Mouse (Mus musculus): ENCODE data around the gene Rxra.
A peak's percentile ranks its signal among the peaks of the same experiment; 100 is the strongest.

Gene Rxra

DNA sequence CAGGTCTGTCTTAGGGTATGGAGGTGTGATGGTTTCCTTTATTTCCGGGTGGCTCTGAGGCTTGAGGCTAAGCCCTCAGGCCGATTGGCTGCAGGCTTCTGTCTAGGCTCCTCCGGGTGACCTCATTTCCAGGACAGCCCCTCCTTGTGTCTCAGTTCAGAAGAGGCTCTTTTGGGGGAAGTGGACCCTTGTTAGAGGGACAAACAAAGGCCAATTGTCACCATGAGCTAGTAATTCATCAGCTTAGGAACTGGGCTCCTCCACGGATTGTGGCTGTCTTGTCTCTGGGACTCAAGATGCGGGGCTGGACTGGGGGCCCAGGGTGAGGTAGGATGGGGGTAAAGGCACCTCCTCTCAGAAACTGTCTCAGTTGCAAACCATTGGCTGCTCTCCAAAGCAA lies 5.5 kb upstream of the Rxra start:
- no peak for DNase-seq (ENCODE audit: low spot score in 2 of 2)

DNA sequence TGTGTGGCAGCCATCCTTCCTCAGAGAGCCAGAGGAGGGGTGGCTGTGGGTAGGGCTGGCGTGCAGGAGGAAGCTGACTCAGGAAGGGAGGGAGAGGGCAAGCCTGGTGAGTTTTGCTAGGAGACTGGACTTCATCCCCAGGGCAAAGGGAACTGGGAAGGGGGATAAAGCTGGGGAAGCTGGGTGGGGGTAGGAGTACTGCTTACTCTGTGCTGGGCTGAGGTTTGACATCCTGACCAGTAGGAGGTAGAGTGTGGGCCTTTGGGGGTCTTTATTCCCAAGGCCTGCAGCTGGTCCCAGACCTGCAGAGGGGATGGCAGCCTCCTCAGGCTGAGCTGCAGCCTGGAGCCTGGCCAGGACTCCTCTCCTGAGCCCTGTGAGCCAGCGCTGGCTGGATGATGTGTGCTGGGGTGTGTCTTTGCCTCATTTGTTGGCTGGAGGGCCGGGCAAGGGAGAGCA lies 4.6 kb upstream of the Rxra start:
- no peak for DNase-seq (ENCODE audit: low spot score in 2 of 2)

DNA sequence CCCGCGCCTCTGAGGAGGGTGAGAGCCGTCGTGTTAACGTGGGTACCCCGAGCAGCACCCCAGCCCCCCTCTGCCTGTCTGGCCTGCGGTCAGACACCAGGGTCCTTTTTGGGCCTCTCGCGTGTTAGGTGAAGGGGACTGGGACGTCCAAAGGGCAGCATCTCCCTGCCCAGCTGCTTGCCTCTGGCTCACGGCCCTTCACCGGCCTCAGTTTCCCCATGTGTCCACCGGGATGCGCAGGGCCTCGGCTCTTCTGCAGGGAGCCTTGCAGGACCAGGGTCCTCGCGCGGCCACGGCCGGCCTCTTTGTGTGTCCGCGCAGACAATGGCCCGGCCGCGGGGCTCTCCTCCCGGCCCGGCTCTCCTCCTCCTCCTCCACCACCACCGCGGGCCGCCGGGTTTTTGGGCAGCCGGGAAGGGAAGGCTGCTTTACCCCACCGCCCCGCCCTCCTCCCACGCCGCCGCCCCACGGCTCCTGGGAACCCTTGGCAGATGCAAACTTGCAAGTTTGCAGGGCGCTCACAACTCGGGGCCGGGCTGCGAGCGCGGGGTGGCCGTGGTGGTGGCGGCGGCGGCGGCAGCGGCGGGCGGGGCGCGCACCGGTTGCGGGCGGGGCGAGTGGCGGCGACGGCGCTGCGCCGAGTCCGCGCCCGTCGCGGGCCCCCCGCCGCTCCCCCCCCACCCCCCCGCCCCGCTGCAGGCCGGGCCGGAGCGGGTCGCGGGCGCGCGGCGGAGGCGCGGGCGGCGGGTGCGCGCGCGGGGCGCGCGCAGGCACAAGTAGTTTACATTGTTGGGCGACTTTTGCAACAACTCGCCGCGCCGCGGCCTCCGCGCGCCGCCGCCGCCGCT lies 462 bp downstream of the Rxra start:
- peak; percentile 44 to 53 for DNase-seq (ENCODE audit: low spot score in 2 of 2)

DNA sequence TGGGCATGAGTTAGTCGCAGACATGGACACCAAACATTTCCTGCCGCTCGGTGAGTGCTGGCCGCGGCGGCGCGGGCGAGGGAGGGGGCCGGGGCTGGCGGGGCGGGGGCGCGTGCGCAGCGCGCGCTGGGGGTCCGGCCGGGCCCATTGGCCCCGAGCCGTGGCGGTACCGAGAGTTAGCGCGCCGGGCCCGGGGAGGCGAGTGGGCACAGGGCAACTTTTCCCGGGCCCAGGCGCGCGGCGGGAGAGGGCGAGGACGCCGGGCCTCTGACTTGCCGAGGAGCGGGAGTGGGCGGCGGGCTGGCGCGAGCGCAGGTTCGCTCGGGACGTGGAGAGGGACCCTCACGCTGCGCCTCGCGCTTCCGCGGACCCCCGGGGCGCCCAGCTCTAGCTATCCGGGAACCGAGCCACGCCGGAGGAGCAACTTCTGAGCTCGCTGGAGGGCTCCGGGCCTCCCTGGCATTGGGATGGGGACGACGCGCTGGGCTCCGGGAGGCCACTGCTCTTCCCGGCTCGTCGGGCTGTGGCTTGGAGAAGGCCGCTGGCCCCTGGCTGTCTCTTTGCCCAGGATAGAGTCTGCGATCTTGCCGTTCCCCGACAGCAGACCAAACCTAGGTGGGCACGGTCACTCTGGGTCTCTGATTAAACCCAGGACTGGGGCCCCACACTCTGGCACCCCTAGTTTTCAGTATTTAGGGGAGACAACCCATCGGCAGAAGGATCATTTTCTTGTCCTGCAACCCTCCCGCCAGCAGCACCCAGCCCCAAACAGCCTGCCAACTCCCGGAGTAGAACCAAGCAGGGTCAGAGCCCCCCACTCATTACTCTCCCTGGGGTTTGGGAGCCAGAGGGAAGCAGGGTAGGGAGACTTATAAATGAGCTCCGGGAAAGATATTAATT lies 1.4 kb downstream of the Rxra start:
- DNase-seq (ENCODE audit: low spot score in 2 of 2) = no peak

DNA sequence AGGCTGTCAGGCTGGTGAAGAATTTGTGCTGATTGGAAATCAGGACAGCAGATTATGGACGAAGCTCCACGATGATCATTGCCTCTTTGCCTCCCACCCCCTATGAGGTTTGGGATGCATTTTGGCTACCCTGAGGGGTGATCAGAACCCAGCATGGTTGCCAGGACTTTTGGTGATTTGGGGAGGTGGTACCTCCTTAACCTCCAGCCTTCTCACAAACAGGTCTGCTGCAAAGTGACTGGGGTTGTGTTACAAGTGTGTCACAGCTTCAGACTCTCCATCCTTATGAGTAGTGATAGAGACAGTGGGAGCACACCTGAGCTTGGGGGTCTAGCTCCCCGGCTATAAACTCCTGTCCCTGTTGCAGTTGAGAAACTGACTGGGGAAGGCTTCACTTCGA lies 2.1 kb downstream of the Rxra start:
- DNase-seq (ENCODE audit: low spot score in 2 of 2) = no peak

DNA sequence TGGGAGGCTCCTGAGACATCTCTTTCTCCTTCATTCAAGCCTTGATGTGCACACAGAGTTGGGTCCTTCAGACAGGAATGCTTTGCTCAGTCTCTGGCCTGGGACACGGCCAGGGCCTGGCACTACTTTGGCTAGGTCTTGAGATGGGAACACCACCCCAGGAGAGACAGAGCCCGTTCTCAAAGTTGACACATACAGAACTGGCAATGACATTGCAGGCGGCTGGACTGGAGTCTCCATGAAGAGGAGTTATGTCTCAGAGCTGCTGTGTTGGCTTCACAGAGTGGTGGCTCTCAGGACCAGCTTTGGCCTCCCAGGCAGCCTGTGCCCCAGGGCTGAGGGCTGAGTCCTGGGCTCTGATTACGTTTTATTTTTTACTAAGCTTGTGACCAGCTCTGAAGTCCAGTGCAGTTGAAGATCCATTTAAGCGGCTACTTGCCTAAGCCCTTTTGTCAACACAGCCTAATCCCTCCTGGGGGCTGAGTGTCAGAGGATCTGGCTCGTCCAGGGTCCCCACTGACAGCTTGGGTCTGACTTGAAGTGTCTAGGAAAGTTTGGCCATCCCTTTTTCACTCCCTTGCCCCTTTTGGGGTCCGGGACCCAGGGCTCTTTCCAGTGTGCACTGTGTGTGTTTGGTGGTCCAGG lies 2.7 kb downstream of the Rxra start:
- no peak for DNase-seq (ENCODE audit: low spot score in 2 of 2)

DNA sequence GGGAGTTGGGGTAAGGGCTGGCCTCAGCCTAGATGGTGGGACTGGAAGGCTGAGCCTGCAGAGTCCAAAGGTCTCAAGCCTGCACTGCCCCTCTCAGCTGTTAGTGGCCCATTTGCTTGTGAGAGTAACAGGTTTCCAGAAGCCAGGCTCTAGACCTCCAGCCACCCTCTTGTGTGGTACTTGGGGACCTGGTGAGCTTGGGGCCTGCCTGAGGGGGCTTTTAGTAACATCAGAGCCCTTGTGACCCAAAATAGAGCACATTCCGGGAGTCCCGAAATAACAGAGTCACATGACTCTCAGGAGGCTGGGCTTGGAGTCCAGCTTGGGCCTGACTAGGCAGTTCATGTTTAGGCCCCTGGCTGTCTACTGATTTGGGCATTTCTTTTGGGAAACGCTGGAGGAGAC lies 3.4 kb downstream of the Rxra start:
- DNase-seq (ENCODE audit: low spot score in 2 of 2) = no peak

DNA sequence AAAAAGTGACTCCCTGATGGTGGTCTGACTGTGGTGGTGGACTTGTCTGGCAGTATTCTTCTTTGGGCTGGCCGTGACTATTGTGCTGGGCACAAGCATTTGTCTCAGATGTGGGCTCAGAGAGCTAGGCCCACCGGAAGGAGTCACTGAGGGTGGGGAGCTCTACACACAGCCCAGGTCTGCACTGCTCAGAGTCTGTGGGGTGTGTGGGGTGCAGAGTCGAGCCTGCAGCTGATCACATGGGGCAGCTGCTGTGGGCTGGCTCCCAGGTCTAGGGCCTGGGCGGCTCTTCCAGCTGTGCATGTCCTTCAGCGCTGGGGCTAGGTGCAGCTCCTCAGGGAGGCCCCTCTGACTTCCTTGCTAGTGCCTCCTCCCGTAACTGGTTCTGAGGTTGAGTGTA lies 3.8 kb downstream of the Rxra start:
- DNase-seq (ENCODE audit: low spot score in 2 of 2) = no peak

DNA sequence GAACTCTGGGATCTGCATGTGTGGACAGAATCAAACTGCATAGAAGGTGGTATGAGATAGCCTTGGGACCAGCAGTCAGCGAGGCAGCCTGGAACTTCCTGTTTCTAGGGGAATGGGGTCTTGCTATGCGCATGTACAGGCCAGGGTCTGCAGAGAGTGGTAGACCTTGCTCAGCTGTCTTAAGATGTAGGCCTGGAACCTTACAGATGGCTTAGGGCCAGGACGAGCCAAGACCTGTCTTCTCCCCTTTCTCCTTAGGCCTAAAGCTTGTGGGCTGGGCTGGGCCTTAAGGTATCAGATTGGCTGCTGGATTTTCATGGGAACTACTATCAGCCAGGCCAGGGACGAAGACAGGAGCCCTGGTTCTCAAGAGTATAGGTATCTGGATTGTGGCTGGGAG lies 4.4 kb downstream of the Rxra start:
- DNase-seq (ENCODE audit: low spot score in 2 of 2) = no peak

DNA sequence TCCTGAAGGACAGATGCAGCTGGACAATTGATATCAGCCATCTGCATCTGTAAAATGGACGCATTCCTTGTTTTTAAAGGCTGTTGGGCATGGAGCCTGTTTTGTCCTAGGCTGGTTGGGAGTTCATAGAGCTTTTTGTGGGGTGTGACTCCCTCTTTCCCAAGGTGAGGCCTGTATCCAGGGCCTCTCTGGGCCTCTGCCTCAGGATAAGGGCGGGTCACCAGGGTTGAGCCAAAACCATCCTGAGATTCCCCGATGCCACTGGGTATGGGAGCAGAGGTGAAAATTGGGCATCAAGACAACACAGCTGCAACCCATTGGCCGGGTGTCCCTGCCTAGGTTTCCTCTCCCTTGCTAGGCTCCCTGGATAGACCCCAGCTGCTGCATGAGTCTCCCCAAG lies 5.2 kb downstream of the Rxra start:
- DNase-seq (ENCODE audit: low spot score in 2 of 2) = no peak

DNA sequence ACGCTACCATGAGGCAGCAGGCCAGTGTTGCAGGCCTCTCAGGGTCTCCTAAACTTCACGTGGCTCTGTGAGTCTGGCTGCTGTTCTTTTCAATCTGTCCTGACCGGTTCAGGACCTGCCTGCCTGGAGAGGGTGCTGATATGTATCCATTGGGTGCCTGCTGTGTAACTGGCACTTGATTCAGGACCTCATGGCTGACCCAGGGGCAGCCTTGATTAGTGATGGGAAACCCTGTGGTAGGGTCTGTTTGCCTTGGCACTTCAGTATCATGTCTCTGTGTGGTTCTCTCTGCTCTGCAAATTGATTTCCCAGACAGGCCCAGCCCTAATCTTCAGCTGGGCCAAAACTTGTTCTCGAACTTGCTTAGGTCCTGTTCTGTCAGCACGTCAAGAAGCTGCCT lies 5.9 kb downstream of the Rxra start:
- DNase-seq (ENCODE audit: low spot score in 2 of 2) = no peak

DNA sequence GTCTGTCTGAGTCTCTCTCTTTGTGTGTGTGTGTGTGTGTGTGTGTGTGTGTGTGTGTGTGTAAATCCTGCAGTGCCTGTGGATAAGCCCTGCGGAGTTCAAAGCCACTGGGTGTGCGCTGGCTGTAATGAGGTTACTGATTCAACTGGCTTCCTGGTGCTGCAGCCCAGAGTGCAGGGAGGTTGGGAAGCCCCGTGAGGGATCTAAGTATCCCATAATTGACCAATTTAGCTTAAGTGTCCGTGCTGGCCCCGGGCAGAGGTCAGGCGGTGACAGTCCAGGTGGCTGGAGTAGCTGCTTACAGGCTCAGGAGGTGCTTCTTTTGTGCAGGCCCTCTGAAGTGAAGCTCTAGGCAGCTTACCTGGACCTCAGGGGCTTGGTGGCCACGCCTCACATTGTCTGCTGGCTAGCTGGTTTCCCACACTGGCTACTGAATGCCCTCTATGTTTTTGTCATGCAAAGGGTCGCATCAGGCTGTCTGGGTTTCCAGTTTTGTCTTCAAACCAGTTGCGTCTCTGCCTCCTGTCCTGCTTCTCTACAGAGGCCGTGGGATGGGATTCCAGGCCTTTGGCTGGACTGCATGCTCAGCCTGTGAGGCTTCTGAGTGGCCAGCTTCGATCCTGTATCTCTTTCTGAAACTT lies 7.9 kb downstream of the Rxra start:
- DNase-seq (ENCODE audit: low spot score in 2 of 2) = no peak

DNA sequence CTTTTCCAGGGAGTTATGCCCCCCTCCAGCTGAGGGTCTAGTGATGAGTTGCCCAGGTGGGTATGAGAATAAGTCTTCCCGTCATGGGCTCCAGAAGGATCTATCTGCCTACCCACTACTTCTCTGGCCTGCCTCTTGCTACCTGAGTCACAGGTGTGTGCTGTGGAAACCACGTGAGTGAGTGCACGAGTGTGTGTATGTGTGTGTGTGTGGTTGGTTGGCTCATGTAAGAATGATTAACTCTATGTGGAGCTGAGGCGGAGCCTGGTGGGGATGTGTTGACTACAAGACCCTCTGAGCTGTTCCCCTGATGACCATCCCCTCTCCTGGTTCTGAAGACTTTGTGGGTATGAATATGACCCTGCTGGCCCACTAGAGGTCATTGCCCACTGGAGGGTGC lies 9.7 kb downstream of the Rxra start:
- DNase-seq (ENCODE audit: low spot score in 2 of 2) = no peak

DNA sequence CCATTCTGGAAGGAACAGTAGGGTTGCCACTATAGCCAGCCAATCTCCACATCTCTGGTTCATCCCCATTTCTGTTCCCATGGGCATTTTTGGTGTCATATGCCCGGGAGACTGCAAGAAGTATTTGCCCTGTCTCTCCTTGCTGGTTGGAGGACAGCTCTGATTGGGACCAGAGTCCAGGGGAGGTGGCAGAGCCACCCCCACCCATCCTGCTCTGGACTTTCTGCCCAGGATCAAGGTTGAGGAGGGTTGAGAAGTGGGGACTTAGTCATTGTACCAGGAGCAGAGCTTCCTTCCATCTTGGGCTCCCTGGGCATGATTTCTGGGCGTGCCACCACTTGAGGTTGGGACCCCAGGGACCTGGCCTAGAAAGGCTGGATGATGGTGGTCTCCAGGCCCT lies 10.1 kb downstream of the Rxra start:
- no peak for DNase-seq (ENCODE audit: low spot score in 2 of 2)

DNA sequence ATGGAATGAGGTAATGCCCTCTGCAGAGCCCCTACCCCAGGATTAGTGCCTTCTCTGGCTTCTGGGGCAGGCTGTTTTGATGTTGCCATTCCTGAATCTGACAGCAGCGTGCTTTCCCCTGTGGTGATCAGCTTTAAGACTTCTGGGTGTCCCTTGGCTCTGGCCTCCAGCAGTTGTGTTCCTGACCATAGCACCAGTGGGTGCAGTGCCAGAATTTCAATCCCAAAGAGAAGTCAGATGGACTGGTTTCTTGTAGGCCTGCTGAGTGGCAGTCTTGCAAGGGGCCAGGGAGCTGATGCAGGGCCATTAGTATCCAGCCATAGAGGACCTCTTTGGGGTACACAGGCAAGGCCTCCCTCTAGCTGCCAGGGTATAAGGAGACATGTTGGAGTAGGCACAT lies 10.8 kb downstream of the Rxra start:
- DNase-seq (ENCODE audit: low spot score in 2 of 2) = no peak

DNA sequence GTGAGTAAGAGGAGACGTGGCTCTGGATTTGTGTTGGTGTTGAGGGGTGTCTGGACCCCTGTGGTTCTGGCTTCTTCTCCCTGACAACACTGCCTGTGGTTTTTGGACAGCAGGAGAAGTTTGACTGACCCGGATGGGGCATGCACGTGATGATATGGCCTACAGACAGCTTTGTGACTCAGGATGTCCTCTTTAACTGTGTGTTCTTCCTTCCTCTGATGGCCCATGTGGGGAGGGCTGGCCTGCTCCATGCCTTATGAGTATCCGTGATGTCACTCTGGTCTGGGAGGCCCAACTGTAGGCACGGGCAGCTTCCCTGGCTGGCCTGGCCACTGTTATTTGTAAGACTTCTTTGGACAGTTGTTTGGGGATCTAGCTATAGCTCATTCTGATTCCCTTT lies 11.7 kb downstream of the Rxra start:
- no peak for DNase-seq (ENCODE audit: low spot score in 2 of 2)

DNA sequence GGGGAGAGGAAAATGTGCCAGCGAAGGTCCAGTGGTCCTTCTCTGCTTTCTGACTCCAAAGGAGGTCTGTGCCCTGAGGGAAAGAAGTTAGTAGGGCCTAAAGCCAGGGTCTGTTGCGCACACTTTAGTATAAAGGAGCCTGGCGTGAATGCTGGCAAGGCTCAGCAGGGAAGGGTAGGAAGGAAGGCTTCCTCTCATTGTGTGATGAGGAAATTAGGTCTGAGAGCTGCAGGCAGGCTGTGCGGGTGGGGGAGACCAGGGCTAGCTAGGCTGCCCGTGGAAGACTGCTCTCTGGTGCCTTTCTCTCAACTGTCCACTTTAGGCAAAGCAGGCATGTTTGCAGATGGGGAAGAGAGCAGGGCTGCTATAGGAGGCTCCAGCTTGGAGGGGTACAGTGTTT lies 14.5 kb downstream of the Rxra start:
- no peak for DNase-seq (ENCODE audit: low spot score in 2 of 2)

DNA sequence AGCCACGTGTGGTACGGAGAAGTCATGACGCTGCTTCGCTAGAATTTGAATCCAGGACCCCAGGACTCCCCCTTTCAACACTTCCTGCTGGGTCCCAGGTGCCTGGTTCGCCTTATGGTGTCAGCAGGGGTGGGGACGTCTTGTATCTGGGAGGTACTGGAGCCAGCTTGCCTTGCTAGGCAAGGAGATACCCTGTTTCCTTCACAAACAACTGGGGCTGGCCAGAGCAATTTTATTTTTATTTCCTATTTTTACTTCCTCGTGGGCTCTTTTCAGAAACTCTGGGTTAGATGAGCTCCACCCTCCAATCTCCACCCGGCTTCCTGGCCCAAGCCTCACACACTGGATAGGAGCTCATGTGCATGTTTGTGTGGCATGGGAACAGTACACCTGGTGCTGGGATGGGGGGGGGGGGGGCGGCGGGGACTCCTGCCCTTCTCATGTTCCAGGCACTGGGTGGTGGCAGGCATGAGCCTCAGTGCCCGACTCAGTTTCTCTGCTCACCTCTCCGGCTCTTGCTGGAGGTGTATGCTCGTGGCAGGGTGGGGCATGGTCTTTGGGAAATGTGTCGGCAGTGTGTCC lies 15.0 kb downstream of the Rxra start:
- no peak for DNase-seq (ENCODE audit: low spot score in 2 of 2)

DNA sequence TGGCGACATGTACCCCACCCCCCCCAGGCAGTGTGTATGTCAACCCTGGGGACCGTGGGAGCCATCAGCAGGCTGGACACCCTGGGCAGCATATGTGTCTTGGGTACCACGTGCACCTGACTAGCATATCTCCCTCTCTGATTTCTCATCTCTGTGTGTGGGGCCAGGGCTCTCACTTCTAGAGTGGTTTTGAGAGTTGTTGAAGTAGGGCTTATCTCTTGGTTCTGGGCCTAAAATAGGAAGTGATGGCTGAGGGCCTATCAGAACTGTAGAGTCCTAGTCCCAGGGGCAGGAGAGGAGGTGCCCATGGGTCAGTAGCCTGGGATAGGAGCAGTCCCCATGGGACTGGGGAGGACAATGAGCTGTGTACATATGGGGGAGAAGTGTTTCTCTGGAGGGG lies 16.4 kb downstream of the Rxra start:
- no peak for DNase-seq (ENCODE audit: low spot score in 2 of 2)

DNA sequence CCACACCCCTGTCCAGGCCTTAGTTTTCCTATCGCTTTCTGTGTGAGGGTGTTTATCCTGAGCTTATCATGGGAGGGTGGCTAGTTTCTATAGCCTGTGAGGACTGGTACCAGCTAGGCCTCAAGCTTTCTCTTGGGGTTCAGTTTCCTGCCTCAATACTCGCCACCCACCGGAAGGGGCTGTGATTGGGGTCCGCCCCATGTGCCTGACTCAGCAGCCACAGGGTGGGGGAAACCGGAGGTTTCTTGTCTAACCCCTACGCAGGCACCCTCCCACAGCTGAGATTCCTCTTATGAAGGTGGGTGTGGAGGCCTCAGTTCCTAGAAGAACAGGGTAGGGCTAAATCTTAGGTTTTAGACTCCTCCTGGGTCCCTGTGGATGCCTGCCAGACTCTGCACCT lies 17.4 kb downstream of the Rxra start:
- DNase-seq (ENCODE audit: low spot score in 2 of 2) = no peak

DNA sequence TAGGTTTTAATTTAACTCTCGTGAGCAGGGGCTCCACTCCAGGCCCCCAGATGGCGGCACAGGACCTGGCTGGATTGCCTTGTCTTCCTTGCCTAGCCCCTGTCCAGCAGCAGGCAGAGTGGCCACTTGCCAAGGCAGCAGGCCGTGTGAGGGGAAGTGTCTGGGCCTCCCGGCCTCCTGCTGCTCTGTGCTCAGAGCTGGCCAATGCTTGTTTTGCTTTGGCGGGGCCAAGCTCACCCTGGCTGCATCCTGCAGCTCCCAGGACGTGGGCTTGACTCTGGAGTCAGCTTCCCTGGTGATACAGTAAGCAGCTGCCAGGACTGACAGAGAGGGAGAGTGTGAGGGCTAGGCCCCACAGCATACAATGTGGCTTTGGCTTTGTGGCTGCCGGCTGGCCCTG lies 23.3 kb downstream of the Rxra start:
- peak; percentile 46 to 48 for DNase-seq (ENCODE audit: low spot score in 2 of 2)

DNA sequence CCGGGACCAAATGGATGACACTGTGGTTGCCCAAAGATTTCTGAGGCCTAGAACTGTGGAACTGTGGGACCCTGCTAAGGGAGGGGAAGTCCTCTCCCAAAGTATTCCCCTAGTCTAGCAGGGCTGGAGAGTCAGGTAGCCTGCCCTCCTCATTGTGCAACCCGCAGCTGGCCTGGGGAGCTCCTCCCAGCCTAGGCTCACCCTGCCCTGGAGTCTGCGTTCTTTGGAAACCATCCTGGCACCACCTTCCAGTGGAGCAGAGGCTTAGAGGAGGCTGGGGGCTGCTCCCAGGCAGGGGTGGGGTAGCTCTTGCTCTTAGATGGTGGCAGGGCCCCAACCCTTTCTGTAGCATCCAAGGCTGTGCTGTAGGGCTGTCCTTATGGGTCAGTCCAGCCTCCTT lies 26.0 kb downstream of the Rxra start:
- DNase-seq (ENCODE audit: low spot score in 2 of 2) = no peak

Data from right cerebral cortex, adult 2 months (tissue).